Mouse (Mus musculus) MEL (cell line): ENCODE data around the gene Tiparp.

Source experiments
- CHD1 ChIP-seq: IDR thresholded peaks from 2 replicates; pipeline ENCODE4 v1.6.1; 2012; ENCODE audit warnings: low read depth, mild to moderate bottlenecking, inconsistent platforms, low read length, improper control_type of control experiment
- CTCF ChIP-seq, 3 experiments: IDR thresholded peaks in 2 of 3; conservative IDR thresholded peaks in 1 of 3; 2 replicates each; pipeline ENCODE4 v1.5.1; 2011 to 2012; ENCODE audit warnings: low read length in 3 of 3, low read depth in 2 of 3, mild to moderate bottlenecking in 2 of 3, improper control_type of control experiment in 1 of 3, inconsistent platforms in 1 of 3, mixed read lengths in 1 of 3, moderate library complexity in 1 of 3; ENCODE audit not compliant: control insufficient read depth in 1 of 3, insufficient read depth in 1 of 3, poor library complexity in 1 of 3, severe bottlenecking in 1 of 3
- GATA1 ChIP-seq: IDR thresholded peaks from 2 replicates; pipeline ENCODE4 v1.6.1; 2011; ENCODE audit warnings: low read depth, low read length, improper control_type of control experiment
- POLR2A ChIP-seq, 2 experiments: IDR thresholded peaks; 2 replicates each; pipeline ENCODE4 v1.6.1; 2011 to 2012; ENCODE audit warnings: low read length in 2 of 2, mild to moderate bottlenecking in 2 of 2, control low read depth in 1 of 2, improper control_type of control experiment in 1 of 2, low read depth in 1 of 2, moderate library complexity in 1 of 2; ENCODE audit not compliant: control insufficient read depth in 1 of 2, insufficient read depth in 1 of 2, poor library complexity in 1 of 2
- POLR2AphosphoS5 ChIP-seq: IDR thresholded peaks from 2 replicates; pipeline ENCODE4 v1.6.1; 2012; ENCODE audit warnings: low read depth, borderline replicate concordance, mild to moderate bottlenecking, inconsistent platforms, low read length, moderate library complexity, mixed read lengths
- UBTF ChIP-seq: IDR thresholded peaks from 2 replicates; pipeline ENCODE4 v1.6.1; 2012; ENCODE audit warnings: low read depth, mild to moderate bottlenecking, inconsistent platforms, low read length, improper control_type of control experiment, moderate library complexity, borderline replicate concordance; ENCODE audit not compliant: insufficient read depth
- USF1 ChIP-seq: IDR thresholded peaks from 2 replicates; pipeline ENCODE4 v1.6.1; 2014; ENCODE audit warnings: low read depth, mild to moderate bottlenecking, inconsistent platforms, low read length, improper control_type of control experiment, moderate library complexity
- ZNF384 ChIP-seq: IDR thresholded peaks from 2 replicates; pipeline ENCODE4 v1.6.1; 2012; ENCODE audit warnings: low read depth, mild to moderate bottlenecking, inconsistent platforms, low read length, improper control_type of control experiment

DNA sequence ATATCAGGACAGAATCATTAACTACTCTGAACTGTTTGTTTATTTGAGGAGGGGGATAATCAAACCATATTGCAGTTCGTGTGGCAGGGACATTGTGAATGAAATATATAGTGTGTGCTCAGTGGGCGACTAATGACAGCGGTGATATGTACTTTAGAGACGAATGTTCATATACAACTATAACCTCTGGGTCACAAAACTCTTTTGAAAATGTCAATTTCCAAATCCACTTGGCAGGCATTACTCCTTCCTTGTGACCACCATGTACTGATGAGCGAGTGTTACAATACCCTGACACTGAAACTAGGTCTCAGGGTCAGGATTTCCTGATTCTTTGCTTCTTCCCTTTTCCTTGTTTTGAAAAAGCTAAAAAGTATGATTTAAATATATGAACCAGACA lies 22.9 kb downstream of the Tiparp start:
- TF ChIP-seq POLR2AphosphoS5 = no peak
- no peak for TF ChIP-seq GATA1
- TF ChIP-seq CTCF (IDR thresholded peaks at IDR 0.05 in 2 of 3, conservative IDR thresholded peaks at IDR 0.05 in 1 of 3; ENCODE audit: control insufficient read depth in 1 of 3, insufficient read depth in 1 of 3, low read depth in 2 of 3, low read length in 3 of 3, poor library complexity in 1 of 3, severe bottlenecking in 1 of 3) = no peak
- no peak for TF ChIP-seq CHD1
- TF ChIP-seq USF1 = no peak
- TF ChIP-seq POLR2A (IDR thresholded peaks at IDR 0.05; ENCODE audit: control insufficient read depth in 1 of 2, insufficient read depth in 1 of 2, low read depth in 1 of 2, low read length in 2 of 2, poor library complexity in 1 of 2) = no peak
- no peak for TF ChIP-seq ZNF384
- TF ChIP-seq UBTF = no peak
